Mouse (Mus musculus) retina, postnatal 1 day (tissue): ENCODE measurements around the gene Syt16.

ENCODE experiments used
- DNase-seq: peaks from one replicate; pipeline ENCODE4 v3.0.0-alpha.2; 2012

Syt16 gene

DNA sequence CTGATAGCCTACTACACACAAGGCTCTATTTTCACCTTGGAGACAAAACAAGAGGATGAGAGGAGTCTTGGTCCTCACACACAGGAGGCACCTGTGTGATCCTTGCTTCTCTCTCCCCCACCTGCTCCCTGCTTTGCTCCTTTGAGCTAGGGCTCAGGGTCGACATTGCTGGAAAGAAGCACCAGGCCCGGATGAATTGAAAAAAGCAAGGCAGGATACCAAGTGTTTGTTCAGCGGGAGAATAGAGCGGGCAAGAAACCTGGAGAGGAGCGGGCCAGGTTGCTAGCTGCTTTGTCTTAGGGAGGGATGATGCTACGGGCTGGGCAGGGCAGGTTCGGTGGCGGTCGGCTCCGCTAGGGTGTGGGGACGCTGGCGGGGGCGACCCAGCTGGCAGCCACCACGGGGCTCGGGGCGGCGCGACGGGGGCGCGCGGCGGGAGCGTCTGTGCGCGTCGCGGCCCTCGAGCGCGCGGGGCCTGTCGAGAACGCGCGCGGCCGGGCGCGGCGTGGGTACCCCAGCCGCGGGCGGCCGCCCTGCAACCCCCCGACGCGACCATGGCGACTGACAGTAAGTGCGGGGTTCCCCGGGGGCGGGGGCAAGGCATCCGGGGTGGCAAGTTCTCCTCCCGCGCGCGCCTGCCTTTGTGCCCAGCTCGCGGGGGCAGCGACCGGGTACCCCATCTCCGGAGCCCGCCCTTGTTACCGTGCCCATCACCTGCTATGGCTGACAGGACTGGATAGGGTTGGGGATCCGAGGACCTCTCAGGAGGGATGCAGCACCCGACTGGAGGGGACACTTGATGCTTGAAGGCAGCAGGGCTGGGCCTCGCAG lies at the start of gene Syt16:
TSS of gene Syt16 (plus strand) at position 365 of the 831 bp plus-strand sequence.
- peak; percentile 73 for DNase-seq

DNA sequence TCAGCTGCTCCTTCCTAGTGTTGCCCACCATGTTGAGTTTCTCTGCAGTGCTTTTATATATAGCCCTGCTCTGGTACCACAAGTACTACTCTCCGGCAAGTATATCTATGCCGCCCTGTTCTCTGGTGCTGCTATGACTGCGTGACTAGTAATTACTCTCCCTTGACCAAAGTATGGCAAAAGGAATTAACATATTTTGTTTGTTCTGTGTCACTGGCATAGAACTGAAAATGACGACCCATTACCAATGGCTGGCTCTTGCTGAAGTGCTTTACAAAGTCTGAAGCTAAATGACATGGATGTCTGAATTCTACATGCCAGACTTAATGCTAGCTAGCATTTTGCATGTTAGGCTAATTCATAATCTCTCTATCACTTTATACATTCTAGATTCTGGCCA lies 49.0 kb upstream of the Syt16 start:
- DNase-seq = no peak

DNA sequence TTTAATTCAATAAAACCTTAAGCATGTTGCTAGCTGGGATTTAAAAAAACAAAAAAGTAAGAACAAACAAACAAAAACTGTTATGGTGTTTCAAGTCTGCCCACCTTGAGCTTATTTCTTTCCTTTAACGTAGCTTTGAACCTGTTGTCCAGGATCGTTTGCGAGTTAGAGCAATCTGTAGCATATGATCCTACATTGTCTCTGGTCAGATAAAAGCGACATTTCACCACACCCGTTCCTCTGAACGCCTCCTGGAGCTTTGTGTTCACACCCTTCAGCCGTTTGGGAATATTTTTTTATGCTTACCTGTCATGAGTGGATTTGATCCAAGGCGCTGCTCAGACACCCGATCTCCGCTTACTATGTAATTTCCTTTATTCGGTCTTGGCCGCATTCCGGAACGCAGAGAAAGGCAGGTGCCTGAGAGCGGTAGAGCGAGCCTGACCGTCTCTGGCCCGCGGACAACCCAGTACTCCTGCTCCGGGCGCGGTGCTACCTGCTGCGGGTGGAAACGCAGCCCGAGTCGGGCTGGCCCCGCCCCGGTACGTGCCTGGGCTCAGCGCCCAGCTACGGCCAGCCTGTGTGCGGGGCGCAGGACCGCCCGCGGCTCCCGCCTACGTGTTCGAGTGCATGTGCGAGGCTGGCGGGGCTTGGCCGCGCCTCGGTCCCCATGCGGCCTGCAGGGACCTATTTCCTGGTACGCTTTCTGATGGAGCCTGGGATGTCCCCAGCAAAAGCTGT lies 48.0 kb upstream of the Syt16 start:
- peak; percentile 74 for DNase-seq

DNA sequence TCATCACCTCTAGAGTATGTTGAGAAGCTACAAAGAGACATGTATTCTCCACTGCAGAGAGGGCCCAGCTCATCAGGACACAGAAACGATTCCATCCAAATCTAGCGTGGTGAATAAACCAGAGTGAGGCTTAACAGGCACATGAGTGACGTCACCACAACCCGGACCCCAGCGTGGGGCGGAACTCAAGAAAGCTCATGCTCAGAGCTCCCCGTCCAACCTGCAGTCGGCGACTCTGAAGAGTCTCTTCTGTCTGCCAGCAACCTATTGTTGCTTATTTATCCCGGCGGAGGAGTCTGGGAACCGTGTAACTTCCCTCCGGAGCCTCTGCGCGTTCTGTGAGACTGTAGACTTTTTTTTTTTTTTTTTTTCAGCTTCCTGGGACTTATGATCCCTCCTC lies 44.6 kb upstream of the Syt16 start:
- DNase-seq = peak; percentile 75

DNA sequence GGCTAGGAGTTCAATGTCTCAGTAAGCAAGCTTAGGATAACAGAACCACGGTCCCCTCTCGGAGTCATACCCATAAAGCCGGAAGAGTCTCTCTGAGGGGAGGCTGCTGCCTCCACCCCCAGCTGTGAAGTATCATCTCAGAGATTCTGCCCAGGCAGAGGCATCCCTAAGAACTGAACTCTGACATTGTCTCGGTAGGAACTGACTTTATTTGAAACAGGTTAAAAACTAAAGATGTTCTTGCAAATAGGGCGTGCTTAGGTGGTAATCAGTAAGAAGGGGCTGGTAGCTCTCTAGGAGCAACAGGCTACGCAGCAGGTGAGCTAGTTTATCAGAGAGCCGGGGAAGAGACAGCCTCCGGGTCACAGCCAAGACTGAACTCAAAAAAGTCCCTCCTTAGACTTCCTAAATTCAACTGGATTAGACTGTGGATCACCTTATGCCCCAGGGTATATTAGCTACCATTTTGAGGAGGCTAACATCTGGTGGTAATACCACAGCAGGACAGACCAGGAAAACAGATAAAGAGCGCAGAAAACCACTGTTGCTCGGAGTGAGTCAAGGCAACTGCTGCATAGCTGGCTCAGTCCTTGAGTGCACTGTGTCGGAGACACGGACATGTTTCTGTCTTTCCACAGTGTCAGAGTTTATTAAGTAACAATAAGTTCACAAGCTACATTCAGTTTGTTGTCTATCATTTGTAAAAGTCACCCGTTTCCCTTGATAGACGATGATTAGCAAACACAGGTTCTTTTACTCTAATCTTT lies 43.9 kb upstream of the Syt16 start:
- no peak for DNase-seq

DNA sequence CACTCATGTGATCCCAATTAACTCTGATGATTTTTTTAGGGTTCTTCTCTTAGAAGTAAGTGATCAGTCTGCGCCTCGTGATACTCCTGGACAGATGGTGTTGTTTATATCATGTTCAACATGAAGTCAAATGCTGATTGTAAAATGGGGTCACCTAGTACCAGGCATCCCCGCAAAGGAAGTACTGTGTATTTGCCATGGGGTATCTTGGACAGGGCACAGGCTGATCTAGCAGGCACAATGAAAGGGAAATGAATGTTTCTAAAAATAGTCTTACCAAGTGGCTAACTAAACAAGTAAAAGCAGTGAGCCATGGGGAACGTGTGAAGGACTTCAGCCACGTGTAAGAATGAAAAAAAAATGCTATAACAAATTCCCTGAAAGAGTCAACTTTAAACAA lies 42.7 kb upstream of the Syt16 start:
- DNase-seq = no peak

DNA sequence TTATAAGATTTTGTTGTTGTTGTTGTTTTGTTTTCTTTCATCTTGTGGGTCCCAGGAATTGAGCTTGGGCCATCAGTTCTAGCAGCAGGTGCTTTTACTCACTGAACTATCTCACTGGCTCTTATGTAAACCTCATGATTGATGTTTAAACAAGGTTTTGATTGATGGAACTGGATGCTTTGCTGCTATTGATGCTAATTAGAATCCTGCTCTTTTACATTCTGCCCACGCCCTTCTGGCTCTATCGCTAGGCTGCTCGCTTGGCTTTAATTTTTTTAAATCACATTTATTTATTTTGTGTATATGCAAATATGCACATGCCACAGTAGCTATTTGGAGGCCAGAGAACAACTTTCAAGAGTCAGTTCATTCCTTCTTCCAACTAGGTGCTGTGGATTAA lies 39.8 kb upstream of the Syt16 start:
- no peak for DNase-seq

DNA sequence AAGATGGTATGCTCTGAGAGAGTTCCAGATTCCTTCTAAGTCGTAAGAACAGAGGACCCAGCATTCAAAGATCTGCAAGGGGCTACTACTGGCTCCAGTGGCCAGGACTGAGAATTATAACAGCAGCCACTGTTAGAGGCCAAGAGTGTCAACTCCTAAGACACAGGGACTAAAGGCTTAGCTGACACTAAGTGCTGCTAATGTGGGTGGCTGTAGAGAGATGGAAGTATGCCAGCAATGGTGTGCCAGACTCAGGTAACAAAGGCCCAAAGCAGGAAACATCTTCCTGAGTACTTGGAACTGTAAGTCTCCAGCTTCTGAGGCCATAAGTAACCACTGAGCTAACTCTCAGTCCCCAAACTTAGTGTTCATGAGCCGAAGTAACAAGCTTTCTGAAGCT lies 38.6 kb upstream of the Syt16 start:
- DNase-seq = no peak

DNA sequence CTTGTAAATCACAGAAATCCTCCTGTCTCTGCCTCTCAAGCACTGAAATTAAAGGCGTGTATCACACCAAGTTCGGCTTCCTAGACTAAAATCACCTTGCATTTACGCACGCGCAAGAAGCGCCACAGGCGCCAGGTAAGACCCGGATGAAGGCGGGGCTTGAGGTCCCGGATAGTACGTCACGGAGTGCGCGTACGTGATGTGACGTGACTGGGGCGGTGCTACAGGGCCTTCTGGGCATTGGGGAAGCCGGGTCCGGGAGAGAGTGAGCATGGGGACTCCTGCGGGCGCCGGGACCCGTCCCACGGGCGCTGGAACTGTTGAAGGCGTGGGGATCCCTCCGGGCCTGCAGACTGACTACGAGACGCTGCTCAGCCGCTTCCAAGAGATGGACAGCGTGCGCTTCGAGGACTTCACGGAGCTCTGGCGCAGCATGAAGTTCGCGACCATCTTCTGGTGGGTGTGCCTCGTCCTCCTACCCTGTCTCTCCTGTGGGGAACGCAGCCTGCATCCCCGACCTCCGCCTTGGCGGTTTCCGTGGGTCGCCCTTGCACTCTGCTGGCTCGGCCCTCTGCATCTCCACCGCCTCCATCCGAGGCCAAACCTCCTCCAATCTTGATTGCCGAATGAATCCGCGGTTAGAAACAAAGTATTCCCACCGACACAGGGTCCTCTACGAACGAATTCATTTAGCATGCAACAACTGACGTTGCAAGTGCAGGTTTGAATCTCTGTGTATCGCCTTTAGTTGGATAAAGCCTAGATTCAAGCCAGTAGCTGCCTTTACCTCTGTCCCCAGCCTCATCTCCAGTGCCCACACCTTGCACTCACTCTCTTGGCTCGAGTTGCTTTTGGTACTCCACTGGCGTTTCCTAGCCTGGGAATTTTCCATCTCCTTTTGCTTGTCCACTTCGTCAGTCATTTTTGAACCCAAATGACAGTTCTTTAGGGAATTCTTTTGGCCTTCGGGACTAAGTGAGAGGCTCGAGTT lies 32.9 kb upstream of the Syt16 start, which contains the start of gene Snapc1:
TSS of gene Snapc1 (plus strand) at position 191 of the 991 bp plus-strand sequence.
- peak; percentile 98 for DNase-seq

DNA sequence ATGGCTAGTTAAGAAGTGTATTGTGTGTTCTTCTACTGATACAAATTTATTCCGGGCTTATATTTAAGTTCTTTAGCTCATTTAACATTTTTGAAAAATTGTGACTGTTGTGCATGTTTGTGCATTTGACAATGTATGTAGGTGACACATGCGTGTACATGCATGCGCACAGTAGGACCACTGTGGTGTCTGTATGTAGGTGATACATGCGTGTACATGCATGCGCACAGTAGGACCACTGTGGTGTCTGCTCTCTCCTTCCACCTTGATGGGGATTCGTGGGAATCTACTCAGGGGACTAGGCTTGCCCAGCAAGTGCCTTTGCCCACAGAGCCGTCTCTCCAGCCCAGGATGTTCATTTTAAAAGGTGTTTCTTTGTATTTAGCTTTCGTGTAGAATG lies 28.3 kb upstream of the Syt16 start:
- no peak for DNase-seq

DNA sequence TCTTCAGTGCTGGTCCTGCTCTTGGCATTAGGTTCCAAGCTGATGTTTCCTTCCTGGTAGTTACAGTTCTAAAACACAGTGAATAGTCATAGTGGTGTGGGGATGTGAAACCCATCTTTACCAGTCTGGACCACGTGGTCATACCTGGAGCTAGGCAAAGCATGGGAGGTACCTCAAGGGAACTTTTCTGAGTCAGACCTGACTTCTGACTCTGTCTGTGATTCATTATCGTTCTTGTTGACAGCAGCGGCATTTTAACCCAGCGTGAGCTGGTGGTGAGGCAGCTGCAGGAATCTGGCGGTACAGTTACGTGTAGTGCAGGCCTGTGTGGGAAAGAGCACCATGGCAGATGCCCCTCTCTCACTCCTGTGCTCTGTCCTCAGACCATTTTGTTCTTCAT lies 22.9 kb upstream of the Syt16 start:
- DNase-seq = no peak

DNA sequence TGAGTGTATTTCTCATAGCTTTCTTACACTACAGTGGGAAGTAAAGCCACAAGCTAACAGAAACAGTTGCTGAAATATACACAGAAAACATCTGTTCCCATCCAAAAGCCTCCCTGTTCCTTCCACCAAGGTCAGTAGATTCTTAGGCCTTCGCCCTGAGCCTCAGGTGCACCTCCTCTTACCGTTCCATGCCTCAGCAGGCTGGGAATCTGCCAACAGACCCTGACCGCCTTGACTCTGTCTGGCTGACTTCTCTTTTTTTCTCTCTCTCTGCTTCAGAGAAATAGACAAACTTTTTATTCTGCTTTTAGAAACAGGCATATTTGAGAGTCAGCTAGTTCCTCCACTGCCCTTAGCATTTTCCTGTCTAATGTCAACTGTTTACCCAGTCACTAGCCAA lies 19.3 kb upstream of the Syt16 start:
- no peak for DNase-seq

DNA sequence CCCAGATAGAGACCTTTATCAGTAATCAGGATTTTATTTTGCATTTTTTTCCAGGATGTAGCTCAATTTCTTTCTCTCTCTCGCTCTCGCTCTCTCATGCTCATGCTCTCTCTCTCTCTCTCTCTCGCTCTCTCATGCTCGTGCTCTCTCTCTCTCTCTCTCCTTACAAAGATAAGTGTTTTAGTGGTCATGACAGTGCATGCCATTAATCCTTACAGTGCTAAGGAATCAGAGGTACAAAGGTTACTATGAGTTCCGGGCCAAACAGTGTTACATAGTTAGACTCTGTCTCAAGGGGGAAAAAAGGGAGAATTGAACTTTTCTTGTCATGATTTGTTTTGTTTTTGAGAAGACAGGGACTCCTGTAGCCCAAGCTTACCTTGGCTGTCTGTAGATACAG lies 17.8 kb upstream of the Syt16 start:
- no peak for DNase-seq

DNA sequence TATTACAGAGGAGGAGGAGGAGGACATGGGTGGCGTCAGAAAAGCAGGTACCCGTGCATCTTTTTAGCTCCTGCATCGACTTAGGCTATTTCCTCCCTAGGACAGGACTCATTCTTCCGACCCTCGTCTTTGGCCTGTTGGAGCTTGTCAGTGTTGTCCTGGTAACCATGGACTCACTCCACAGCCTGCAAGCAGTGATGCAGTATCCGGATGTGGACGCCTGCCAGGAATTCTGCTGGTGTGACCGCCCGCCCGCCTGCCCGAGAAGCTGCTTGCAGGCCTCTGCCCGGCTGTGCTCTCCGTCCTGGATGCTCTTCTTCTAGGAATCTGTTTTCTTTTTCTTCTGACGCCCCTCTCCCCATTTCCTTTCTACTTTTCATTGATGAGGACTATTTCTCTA lies 14.9 kb upstream of the Syt16 start:
- DNase-seq = peak; percentile 82

DNA sequence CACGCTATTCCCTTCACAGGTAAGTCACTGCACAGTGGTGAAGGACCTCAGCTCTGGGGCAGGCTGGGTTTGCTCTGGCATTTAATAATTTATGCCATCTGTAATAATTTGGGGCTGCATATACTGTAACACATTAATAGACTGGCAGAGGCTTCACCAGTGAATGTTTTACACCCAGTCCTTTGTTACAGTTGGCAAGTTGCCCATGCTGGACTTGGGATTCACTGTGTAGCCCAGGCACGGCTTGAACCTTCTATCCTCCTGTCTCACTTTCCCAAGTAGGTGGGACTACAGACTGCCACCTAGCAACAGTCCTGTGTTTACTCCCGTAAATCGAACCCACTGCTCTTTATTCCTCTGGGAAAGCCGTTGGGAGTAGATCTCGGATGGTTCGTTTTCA lies 11.2 kb upstream of the Syt16 start:
- peak; percentile 44 for DNase-seq

DNA sequence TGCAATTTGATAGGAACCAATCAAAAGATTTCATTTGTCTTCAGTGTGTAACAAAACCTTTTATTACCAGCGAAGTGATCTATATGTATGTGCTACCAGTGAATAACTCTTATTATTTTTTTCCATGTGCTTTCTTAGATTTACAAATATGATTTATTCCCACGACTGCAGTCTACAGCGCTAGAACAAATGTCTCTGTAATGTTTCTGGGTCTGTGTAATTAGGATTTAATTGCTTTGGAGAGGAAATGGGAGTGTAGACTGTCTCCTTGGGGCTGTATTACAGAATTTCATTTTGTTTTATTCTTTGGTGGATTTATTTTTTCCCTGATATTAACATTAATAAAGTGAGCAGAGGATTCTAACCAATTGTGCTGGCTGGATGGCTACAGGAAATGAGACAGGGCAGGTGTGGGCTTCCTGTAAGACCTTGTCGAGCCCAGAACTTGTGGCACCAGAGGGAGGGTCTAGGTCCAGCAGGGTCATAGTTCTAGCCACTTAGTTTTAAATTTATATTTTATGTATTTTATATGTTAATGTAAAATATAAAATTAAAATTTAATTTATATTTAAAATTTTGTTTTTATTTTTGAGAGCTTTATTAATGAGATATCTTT lies 9.0 kb upstream of the Syt16 start:
- DNase-seq = no peak

DNA sequence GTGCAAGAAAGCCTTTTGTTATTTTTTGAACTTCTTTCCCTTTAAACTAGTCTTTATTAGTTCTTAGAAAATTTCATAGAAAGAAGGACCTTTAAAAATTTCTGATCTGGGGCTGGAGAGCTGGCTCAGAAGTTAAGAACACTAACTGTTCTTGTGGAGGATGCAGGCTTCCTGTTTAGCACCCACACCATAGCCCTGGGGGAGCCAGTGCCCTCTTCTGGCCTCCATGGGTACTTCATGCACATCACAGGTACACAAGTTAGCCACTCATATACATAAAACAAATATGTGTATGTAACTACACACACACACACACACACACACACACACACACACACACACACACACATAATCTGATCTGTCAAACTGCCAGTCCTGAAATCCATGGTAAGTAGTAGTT lies 7.9 kb upstream of the Syt16 start:
- peak; percentile 52 for DNase-seq

DNA sequence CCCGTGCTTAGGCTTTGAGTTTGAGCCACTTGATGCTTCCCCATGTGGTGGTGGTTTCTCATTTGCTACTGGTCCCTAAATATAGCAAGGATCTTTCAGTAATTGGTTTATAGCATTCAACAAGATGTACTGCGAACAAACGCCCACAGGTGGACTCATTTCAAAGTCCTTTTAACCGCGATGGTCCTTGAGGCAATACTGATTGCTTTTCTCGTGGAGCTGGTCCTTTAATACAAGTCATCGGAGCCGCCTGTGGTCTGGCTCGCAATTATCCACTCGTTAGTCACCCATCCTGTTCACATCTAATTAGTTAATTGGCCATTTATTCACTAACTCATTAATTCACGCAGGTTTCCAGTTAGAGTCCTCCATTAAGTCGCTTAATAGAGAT lies 560 bp upstream of the Syt16 start:
- peak; percentile 85 for DNase-seq

DNA sequence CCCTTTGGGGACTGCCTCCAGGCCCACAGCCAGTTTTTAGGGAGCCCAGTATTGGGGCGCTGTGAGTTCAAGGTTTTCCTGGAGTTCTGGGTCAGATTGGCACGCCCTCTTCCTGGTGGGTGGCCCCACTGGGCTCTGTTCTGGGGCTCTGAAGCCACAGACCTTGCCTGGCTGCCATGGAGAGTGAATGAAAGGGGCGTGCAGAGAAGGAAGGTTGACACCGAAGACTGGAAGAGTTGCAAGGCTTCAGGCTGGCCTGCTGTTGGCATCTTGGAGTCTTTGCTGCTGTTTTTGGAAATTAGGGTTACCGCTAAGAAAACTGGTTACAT lies 631 bp downstream of the Syt16 start:
- no peak for DNase-seq

DNA sequence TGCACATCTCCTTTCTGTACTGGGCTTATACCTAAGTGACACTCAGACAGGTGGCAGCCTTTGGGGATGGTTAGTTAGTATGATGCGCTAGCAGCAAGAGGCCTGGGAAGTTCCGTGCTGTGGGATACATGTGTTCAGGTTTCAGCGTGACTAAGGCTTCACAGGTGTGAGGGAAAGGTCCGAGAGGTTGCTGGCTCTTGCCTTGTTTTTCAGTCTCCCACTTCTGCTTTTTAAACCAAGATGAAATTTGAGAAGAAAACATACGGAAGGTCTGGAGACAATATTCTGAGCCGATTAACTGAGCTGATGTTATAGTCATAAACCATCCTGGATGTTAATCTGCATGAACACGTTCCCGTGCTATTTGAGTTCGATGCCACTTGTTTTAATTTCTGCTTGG lies 5.0 kb downstream of the Syt16 start:
- no peak for DNase-seq

DNA sequence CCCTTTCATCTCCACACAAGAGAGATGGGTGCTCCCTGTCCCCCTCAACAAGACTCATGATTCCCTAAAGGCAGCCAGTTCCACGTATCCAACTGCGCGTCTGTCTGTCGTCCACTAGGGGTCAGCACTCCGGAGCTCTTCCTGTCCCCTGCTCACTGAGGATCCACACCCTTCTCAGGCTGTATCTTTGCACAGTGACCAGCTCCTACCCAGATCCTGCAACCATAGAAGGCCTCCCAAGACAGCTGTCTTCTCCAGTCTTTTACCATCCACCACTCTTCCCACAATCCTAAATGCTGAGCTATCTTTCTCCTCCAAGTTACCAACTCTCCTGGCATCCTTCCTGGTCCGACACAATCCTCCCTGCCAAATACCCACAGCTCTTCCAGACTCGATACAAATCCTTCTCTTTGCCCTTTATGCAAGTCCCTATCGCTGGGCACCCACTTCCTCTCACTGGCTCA lies 12.0 kb downstream of the Syt16 start:
- DNase-seq = peak; percentile 80

DNA sequence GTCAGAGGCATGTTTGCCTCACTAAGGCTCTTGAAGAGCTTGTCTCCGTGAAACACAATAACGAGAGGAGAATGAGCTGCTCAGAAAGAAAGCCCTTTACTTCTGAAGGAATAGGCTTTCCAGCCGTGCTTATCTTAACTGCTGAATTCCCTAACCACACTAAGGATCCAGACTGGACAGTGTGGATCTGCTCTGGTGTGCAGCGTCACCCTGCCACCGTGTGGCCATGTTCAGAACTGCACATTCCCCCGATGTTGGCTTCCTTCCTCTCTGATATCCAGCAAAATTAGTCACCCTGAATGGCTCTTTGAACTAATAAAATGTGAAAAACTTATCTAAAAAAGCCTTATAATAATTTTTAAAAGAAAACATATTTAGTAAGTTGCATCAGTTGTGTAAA lies 16.3 kb downstream of the Syt16 start:
- peak; percentile 76 for DNase-seq
